Mouse (Mus musculus): ENCODE results near the gene Ablim2. TPM values are rescaled to one million over a fixed set of nuclear protein-coding genes. Genes with fewer than 3 reads are reported as not detected.

Gene Ablim2
- total RNA-seq, 2 experiments from 2014 or later: 1.6 TPM; not detected in 1

DNA sequence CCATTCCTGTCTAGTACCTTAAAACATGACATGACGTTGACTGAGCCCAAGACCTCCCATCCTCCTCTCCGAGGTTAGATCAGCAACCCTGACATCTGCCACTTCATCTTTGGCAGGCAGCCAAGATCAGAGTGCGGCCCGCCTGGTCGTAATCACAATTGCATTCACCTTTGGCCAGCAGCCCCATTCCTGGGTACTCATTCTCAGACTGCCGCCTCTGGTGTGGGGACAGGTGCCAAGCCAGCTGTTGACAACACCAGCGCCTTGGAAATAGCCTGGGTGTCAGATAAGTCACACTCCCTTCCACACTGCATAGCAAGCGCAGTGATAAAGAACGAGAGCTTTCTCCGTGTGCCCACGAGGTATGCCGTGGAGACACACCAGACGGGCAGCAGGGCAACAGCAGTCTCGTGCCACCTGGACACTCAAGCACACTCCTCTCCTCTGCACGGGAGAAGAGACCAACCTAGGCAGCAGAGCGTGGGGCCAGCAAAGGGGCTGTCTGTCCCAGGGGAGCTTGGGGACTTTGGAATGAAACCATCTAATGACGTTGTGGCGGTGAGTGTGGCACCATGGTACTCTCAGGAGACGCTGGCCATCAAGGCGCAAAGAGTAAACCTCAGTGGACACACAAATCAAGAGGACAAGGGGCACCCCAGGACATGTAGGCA is 20.3 kb upstream of the Ablim2 start:
- no peak for ATAC-seq (replicated peaks; ENCODE audit: poor library complexity, severe bottlenecking)

DNA sequence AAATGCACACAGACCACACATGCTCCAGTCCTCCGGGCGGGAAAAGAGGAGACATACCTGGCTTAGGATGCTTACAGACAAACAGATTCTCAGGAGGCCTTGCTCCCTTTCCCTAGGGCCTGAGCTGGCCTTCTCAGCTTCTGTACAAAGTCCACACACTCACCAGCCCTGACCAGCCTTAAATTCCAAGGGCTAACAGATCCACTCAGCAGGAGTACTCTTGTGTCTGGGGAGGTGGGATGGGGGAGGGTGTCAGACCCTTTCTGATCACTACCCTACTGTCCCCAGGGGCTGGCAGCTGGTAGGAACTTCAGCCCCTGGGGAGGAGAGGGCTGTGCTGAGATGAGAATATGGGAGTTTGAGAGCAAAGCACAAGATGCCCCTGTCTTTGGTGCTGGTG is 18.7 kb upstream of the Ablim2 start:
- ATAC-seq (replicated peaks; ENCODE audit: poor library complexity, severe bottlenecking): no peak

DNA sequence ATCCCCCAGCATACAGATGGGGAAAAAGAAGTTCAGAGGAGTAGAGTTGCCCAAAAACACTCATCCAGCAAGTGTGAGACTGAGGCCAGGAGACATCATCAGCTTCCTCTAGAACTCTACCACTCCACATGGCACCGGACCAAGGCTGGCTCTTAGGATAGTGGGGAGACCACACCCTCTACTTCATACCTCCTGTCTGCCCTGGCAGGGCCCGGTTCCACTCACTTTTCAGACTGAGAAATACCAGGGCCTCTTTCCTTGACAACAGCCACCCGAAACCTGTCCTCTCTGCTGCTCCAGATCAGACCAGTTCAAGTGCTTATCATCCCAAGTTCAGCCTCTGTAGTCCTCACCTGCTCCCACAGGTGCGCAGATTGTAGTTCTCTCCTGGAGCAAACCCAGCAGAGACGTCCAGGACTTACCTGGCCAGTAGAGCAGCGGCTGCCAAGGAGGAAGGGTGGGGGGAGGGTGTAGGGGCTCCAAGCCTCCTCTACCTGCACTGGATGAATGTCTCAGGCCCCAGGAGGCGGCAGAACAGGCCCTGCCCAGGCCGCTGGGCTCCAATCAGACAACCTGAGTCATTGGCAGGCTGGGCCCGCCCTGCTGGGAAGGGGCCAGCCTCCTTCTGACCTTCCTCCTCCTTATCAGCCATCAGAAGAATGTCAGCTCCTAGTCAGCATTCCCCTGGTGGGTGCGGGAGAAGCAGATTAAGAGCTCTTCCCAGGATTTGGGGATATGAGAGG is 18.0 kb upstream of the Ablim2 start, which contains the start of gene Sh3tc1:
Gene Sh3tc1, minus strand, starts transcription at position 452 of the 743 bp plus-strand sequence.
- no peak for ATAC-seq (replicated peaks; ENCODE audit: poor library complexity, severe bottlenecking)

DNA sequence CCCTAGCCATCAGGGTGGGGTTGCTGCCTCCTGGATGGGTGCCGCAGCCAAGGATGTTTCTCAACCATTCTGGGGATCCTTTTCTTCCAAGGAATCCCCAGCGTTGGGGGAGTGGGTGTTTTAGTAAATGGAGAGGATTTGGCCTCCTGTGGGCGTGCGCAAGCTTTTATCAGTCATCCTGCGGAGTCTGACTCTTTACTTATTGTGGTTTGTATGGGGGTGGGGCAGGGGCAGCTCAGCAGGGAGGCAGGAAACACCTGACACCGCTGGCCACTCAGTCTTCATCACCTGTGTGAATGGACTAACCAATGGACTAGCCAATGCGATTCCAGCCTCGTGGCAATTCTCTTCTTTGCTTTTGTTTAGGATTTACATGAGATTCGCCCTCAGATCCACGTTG is 17.0 kb upstream of the Ablim2 start:
- no peak for ATAC-seq (replicated peaks; ENCODE audit: poor library complexity, severe bottlenecking)

DNA sequence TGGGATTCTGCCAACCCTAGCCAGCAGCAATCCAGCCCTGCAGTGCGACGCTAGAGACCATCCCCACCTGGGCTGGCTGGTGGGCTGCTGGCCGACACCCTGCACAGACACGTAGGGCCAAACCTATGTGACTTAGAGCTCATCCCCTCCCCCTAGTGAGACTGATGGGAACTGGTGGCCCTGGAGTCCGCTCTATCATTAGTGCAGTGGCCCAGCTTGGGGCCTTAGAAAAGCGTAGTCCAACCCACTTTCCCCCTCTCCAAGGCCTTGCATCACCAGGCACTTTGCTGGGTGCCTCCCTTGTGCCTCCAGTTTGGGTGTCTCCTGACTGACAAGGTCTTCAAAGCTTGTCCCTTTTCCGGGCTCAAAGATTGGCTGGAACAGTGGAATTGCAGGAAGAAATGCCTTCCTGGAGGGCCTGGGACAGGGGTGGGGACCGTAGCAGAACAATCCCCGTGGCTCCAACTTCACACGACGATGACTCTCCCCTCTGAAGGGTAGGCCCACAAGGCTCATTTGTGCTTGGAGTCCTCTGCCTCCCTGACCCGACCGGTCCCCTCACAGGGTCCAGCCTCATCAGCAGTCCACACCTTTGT is 16.4 kb upstream of the Ablim2 start:
- no peak for ATAC-seq (replicated peaks; ENCODE audit: poor library complexity, severe bottlenecking)

DNA sequence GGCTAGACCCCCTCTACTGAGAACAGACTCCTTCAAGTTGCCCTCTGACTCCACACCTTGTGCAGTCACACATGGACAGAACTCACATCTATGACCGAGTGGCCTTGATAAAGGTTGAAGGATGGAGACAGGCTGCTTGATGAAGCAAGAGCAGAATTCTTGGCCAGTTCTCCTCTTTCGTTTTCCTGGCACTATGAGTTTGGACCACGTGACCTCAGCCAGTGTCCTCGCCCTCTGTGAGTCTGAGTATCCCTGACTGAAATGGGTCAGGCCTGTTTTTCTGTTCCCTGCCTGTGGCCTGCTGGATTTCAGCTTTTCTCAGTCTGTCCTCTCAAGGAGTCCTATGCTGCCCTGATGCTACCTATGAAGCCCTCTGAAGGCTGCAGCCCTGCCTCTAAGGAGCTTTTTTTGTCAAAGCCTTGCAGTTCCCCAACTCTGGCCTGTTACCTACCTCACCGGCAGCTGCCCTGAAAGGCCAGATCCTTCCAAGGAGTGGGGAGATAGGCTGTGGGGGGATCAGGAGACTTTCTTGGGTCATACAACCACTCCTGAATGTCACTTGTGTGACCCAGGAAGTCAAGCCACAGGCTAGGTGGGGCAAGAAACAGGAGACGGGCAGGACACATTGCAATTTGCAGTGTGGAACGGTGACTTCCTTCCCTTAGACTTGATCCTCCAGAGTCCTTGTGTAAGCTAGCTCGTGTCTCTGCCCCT is 14.3 kb upstream of the Ablim2 start:
- ATAC-seq (replicated peaks; ENCODE audit: poor library complexity, severe bottlenecking): peak; percentile 13; the same call in 1 of the 2 replicates

DNA sequence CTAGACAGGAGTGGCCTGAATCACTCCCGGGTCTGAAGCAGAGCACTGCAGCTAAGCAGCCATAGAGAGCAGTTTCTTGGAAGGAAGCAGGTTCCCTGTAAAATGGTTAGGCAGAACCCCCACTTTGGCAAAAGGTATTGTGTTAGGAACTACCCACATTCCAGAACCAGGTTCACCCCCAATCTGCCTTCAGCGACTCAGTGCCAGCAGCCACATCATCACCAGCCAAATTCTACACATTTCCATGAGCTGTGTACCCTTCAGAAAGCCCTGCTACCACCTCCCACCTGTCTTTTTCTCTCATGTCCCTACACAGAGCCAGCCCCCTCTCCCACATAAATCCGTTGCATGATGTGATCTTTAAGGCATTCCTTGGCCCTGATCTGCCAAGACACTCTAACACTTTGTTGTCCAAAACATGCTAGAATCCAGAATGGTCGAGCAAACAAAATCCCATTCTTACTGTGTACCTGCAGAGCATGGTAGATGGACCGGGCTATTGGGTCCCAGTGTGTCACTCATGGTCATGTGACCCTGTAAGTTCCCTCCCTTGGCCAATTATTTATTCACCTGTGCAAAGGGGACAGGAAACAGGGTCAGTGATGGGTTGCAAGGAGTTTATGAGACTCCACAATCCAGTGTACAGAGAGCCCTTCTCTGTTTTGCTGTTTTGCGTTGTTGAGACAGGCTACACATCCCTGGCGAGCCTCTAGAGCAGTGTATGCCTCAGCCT is 13.5 kb upstream of the Ablim2 start:
- no peak for ATAC-seq (replicated peaks; ENCODE audit: poor library complexity, severe bottlenecking)

DNA sequence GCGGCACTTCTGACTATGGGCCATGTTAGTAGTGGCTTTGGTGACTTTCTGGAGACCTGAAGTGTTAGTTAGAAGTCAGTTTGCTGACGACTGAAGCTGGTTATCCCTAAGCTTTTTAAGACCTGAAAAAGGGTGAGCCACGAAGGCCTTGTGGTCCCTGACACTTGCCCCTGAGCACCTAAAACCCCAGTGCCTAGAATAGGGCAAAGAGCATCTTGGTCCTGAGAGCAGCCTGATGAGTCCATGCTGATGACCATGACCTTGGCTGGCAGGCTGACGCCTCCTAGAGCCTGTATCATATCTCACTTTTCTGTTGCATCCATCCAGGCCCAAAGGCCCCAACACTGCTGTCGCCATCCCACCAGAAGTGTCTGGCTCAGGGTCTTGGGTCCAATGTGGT is 12.3 kb upstream of the Ablim2 start:
- ATAC-seq (replicated peaks; ENCODE audit: poor library complexity, severe bottlenecking): no peak

DNA sequence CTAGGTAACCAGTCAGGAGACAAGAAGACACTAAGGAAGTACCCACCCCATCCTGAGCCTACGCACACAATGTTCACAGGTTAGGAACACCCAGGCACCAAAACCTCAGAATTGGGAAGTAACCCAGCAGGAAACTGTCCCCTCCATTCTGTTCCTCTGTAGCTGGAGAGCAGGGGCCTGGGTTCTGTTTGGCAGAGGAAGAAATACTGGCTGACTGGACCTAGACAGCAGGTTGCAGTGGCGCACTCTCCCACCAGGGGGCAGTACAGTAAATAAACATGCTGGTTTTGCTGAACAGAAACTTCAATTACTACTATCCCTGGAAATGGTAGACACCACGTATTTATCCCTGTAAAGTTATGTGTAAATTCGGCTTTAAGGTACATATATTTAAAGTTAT is 10.8 kb upstream of the Ablim2 start:
- ATAC-seq (replicated peaks; ENCODE audit: poor library complexity, severe bottlenecking): peak; percentile 86

DNA sequence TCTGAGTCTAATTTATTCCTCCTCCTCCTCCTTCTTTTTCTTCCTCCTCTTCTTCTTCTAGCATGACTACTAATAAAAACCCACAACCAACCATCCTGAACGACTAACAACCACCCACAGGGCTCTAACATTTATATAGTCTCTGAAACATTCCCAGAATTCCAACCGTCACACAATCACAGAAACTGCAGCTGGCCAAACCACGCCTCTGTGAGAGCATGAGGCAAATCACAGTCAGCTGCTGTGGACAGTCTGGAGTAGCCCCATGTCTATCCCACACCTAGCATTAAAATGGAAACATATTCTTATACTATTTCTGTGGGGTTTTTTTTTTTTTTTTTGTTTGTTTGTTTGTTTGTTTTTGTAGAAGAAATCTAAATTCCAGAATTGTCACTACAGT is 8.3 kb upstream of the Ablim2 start:
- ATAC-seq (replicated peaks; ENCODE audit: poor library complexity, severe bottlenecking): no peak

DNA sequence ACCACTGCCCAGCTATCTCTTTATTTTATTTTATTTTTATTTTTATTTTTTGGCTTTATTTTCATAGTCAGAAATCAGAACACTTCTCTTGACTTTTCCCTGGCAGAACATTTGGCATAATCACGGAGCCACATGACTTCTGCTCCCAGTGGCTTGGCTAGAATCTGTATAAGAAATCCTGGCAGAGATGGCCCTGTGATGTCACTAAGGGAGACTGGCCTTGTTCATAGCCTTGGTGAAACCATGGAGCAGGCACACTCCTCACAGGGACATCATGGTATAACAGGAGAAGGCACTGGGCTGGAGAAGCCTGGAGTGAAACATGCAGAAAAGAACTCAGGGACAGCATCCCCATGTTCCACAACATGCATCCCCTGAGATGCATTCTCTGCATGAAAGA is 7.7 kb upstream of the Ablim2 start:
- no peak for ATAC-seq (replicated peaks; ENCODE audit: poor library complexity, severe bottlenecking)

DNA sequence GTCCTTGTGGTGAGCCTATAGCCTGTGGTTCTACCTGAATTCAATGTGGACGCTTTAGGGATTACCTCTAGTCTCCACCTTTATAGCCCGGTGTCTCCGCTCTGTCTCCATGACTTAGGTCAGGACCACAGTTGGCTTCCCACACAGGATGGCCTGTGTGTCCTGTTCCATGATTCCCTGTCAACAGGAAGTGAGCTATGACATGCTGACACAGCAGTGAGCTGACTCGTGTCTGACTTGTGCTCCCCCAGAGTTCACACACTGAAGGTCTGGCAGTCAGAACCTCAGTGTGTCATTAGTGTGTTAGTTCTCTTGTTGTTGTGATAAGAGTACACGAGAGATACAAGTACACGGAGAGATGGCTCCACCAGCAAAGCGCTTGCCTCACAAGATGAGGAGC is 6.7 kb upstream of the Ablim2 start:
- ATAC-seq (replicated peaks; ENCODE audit: poor library complexity, severe bottlenecking): no peak

DNA sequence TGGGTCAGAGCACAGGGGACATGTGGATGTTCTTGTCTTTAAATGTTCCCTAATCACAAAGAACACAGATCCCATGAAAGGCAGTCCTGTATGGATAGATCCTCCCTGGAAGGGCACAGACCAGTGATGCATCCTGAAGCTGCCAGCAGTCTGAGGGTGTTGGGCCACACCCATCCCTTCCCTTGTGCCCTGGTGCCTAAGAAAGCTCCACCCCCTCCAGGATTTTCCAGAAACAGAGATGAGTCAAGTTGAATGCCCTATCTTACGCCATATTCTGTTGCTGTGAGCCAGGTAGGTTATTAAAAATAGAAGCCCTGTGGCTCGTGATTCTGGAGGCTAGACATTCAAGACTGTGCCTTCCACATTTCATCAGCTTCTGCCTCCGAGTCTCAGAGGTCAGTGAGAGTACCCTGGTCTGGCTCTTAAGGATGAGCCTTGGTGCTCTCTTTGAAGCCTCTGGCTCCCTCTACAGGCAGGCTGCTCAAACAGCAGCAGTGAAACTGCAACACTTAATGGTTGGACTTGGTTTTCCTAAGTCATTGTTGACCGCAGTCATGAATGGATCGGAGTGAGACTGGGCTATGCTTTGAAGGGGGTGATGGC is 2.4 kb upstream of the Ablim2 start:
- ATAC-seq (replicated peaks; ENCODE audit: poor library complexity, severe bottlenecking): peak; percentile 60

DNA sequence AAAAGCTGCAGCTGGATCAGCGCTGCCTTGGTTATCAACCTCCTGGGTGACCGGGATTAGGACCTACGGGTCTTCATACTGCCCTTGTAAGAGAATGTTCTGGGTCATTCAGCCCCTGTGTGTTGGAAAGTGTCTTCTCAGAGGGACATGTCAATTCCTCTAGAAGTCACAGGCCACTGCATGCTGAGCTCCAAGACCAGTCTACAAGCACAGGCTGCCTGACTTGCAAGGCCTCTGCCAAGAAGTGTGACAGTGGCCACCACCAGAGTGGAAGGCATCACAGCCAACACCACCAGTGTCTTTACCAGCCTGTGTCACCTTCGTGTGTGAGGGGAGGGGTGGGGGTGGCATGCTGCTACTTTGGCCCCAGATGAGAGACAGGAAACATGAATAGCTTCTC is 1.7 kb upstream of the Ablim2 start:
- ATAC-seq (replicated peaks; ENCODE audit: poor library complexity, severe bottlenecking): no peak

DNA sequence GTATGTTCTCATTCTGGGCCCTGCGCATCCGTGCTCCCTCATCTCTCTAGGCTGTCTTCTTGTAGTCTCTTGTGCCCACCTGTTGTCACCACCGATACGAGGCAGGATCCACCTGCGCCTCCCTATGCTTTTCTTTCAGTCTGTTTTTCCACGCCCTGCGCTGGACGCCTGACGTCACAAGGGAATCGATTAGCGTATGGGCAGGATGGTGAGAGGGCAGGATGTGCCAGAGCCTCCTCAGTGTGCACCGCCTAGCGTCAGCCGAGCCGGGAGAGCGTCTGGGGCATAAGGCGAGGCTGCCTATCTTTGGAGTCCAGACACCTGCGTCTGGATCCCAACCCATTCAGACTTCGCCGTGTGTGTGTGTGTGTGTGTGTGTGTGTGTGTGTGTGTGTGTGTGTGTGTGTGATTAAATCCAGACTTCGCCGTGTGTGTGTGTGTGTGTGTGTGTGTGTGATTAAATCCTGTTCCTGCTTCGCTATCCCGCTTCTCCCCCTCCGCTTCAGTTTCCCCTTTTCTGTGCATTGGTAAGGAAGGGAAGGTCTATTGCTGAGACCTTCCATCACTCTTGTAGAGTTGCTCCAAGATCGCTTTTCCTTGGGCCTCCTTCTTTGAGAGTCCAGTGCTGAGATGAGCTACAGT is 562 bp upstream of the Ablim2 start:
- peak; percentile 31 for ATAC-seq (replicated peaks; ENCODE audit: poor library complexity, severe bottlenecking)

DNA sequence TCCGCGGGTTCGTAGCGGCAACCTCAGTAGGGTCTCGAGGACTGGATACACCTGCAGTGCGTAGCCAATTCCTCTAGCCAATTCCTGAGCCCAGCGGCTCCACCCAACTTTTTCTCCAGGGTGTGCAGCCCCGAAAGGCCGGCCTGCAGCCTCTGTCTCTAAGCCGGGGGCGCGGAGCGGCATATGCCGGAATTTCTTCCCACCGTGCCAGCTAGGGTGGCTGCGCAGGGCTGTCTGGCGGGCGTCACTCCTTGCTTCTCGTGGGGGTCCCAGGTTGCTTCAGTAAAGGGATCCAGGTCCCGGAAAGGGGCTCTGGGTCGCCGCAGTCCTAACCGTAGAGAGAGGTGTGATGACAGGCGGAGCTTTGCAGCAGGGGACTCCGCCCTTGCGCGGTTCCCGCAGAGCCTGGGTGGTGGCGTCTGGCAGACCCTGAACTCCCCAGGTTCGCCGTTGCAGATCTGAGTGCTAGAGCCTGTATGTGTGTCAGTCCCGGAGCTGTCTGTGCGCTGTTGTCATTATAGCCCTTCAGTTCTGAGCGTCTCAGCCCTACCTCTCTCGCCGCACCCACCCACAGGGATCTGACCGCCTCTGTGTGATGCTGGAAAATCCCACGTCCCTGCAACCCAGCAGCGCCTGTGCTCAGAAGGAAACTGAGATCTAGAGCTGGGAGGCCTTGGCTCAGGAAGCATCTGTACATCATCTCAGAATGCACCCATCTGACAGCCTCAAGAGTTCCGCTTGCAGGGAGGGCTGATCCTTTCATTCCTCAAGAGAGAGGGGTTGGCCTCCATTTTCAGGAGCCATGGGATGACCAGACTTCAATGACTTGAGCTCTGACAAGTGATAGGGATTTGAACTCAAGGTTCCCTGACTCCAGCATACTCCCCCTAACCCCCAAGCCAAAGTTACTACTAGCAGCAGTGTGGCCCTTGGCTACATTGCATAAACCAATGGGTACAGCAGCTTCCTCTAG is 687 bp downstream of the Ablim2 start:
- ATAC-seq (replicated peaks; ENCODE audit: poor library complexity, severe bottlenecking): peak; percentile 16

DNA sequence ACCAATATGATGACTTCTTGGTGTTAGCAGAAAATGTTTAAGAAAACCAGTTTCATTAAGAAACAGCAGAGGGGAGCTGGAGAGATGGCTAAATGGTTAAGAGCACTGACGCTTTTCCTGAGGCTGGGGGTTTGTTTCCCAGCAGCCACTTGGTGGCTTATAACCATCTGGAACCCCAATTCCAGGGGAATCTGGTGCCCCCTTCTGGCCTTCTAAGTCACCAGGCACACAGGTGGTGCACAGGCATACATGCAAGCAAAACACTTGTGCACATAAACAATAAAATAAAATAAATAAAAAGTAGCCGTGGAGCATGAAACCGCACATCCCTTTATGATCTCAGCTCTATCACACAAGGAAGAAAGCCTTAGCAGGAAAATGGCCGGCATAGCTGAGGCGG is 3.6 kb downstream of the Ablim2 start:
- ATAC-seq (replicated peaks; ENCODE audit: poor library complexity, severe bottlenecking): no peak

DNA sequence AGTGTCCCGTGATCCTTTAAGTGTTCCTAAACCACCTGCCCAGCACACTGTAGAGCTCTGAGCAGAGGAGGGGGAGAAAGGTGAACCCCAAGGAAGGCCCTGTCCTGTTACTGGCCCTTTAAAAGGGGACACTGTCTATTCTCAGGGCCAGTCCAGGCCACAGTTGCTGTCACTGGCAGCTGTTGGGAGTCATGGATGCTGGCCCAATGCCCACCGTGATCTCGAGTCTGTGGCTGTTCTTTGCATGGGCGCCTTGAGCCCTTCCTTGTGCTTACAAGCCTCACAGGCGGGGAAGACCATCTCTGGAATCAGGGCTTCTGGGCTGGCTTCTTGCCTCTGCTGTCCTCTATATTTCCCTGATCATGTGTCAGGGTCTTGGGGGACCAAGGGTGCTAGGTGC is 4.7 kb downstream of the Ablim2 start:
- ATAC-seq (replicated peaks; ENCODE audit: poor library complexity, severe bottlenecking): no peak

All from granulocyte monocyte progenitor cell, adult 5-6 weeks (primary cell).